Mouse (Mus musculus) embryonic facial prominence, embryonic 10.5 days (tissue): ENCODE measurements at regions not wholly inside any gene's neighbourhood (a gene's known extent, or its start where the extent isn't known, plus 50 kb on each side); places are given as distances from the start of the nearest gene placed in this dataset.

Source experiments
- DNase-seq: peaks from one replicate; pipeline ENCODE4 v3.0.0-alpha.2; 2017; ENCODE audit warnings: low spot score
- H3K27ac ChIP-seq: fragments of 300-500 bp; sonication (generic); replicated peaks from 2 replicates; pipeline ENCODE4 v1.5.1; 2016; ENCODE audit warnings: mild to moderate bottlenecking
- H3K27me3 ChIP-seq: fragments of 300-500 bp; sonication (generic); replicated peaks from 2 replicates; pipeline ENCODE4 v1.6.1; 2016; ENCODE audit warnings: low read depth, mild to moderate bottlenecking; ENCODE audit not compliant: poor library complexity, severe bottlenecking
- H3K36me3 ChIP-seq: fragments of 300-500 bp; sonication (generic); replicated peaks from 2 replicates; pipeline ENCODE4 v1.6.1; 2016; ENCODE audit warnings: mild to moderate bottlenecking, moderate library complexity
- H3K4me1 ChIP-seq: fragments of 300-500 bp; sonication (generic); 2 replicates; pipeline ENCODE4 v1.6.1; 2016
- H3K4me3 ChIP-seq: fragments of 300-500 bp; sonication (generic); 2 replicates; pipeline ENCODE4 v1.5.1; 2016; ENCODE audit warnings: mild to moderate bottlenecking, moderate library complexity
- H3K9me3 ChIP-seq: fragments of 300-500 bp; sonication (generic); 2 replicates; pipeline ENCODE4 v1.6.1; 2016; ENCODE audit warnings: mild to moderate bottlenecking
- WGBS: fragments of 180-500 bp; shearing (Covaris S2); methylation state at CpG from one replicate; pipeline ENCODE4 v1.1.7; 2016; 5-methylcytosine and 5-hydroxymethylcytosine counted together

- 67% methylated on average over 4 of the region's 4 CpGs for WGBS
- H3K9me3 ChIP-seq: no peaks in the 10 kb centered on the region
- H3K27ac ChIP-seq: no peak overlapping the region
- H3K27me3 ChIP-seq: no peaks in the 10 kb centered on the region
- DNase-seq: no peak
- no peak overlapping the region for H3K4me3 ChIP-seq
- no peaks in the 10 kb centered on the region for H3K4me1 ChIP-seq
- no peaks in the 10 kb centered on the region for H3K36me3 ChIP-seq
Observed at GRCm38 (mm10) chr16:63075814-63076213, 221.7 kb downstream of the Pros1 start.

DNA sequence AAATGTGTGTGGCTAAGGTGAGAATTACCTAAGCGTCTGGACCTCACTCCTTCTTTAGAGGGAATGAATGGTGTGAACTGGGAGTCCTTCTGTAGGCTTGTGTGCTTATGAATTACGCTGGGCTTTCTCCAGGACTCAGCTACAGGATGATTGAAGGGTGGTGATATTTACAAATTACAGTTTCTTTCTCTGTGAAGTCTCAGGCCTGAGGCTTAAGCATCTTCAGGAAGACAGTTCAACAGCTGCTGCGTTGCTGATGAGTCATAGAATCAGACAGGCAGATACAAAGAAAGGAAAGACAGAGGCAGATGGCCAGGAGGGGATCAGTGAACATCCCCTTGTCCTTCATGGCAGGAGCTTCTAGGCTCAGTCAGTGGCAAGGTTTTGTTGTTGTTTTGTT is 227.3 kb downstream of the Pros1 start:
- H3K36me3 ChIP-seq: no peaks in the 10 kb centered on the region
- H3K4me3 ChIP-seq: no peak overlapping the region
- no peaks in the 10 kb centered on the region for H3K27me3 ChIP-seq
- H3K4me1 ChIP-seq: no peaks in the 10 kb centered on the region
- 74% methylated on average over 3 of the region's 3 CpGs for WGBS
- DNase-seq: no peak
- no peak overlapping the region for H3K27ac ChIP-seq
- no peaks in the 10 kb centered on the region for H3K9me3 ChIP-seq

- no peaks in the 10 kb centered on the region for H3K4me1 ChIP-seq
- DNase-seq: no peak
- H3K4me3 ChIP-seq: no peak overlapping the region
- H3K9me3 ChIP-seq: no peaks in the 10 kb centered on the region
- 54% methylated on average over 5 of the region's 5 CpGs for WGBS
- H3K27me3 ChIP-seq: no peaks in the 10 kb centered on the region
- no peaks in the 10 kb centered on the region for H3K36me3 ChIP-seq
- H3K27ac ChIP-seq: no peak overlapping the region
Observed at GRCm38 (mm10) chr16:63083256-63083655, 229.1 kb downstream of the Pros1 start.

DNA sequence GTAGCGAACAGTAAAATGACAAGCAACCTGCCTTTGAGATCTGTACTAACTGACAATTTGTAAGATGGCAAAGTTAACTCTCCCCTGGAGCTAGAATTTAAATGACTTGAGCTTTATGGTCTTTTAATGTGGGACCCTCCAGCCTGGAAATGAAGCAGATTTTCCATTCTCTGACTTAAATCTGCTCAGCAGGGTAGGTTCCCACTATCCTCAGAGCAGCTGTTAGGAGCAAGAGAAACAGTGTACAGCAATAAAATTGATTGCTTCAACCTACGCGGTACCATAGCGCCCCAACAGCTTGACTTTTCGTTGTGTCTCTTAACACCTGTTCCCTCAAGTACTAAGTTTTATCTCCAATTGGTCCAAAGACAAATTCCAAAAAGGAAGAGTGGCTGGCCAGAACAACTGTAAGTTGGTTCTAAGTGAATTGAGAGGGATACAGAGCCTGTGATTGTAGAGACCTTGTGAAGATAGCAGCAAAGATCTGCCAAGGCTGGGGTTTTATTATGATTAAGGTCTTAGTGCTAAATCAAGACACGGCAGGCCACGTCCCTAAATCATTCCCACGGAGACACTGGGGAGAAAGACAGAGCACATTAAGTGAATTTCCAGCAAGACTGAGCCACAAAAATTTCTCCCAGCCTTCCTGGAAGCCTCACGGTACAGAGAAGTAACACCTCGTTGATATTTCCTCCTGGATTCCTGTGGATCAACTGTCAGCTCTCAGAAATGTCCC is 230.1 kb downstream of the Pros1 start:
- Histone ChIP-seq H3K27ac (no peak overlapping the region), H3K4me1 (no peaks in the 10 kb centered on the region), H3K9me3 (no peaks in the 10 kb centered on the region), H3K36me3 (no peaks in the 10 kb centered on the region), H3K27me3 (no peaks in the 10 kb centered on the region), H3K4me3 (no peak overlapping the region)
- WGBS: 86% methylated on average over 10 of the region's 10 CpGs
- no peak for DNase-seq

DNA sequence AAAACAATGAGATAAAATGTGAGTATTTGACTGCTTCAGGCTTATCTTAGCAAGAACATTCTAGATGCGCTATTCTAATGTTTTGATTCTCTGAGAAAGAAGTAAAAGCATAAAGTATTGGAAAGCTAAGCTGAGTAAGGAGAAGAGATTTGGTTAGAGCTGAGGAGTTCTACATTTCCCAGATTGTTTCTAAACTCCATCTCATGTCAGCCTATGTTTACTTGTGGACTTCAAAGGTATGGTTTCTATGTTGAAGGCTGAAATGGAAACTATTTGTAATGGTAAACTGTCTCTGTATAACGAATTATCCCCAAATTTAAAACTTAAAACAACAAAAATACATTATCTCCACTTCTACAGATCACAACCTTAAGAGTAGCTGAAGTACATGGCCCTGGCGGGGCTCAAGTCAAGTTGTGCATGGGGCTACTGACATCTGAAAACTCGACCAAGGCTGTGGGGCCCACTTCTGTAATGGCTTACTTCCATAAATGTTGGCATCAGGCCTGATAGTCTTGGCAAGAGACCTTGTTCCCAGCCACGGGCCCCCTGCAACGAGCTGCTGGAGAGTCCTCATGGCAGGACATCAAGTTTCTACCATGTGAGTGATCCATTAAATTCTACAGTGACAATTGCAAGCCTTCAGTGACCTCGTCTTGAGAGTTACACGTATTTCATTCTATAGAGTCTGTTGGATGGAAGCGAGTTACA is 232.1 kb downstream of the Pros1 start:
- Histone ChIP-seq H3K4me3 (no peak overlapping the region), H3K27ac (no peak overlapping the region), H3K36me3 (no peaks in the 10 kb centered on the region), H3K4me1 (no peaks in the 10 kb centered on the region), H3K9me3 (no peaks in the 10 kb centered on the region), H3K27me3 (no peaks in the 10 kb centered on the region)
- DNase-seq: no peak
- 89% methylated on average over 9 of the region's 9 CpGs for WGBS

- H3K27ac ChIP-seq: no peak overlapping the region
Observed at GRCm38 (mm10) chr16:63091471-63092300, 237.6 kb downstream of the Pros1 start.

GRCm38 (mm10) chr16:63094126-63094840 is 240.2 kb downstream of the Pros1 start:
- Histone ChIP-seq H3K4me1 (0 out of 2 replicates have a peak, but pooled peaks cover 6% of the 10 kb centered on the region), H3K36me3 (no peaks in the 10 kb centered on the region), H3K27me3 (no peaks in the 10 kb centered on the region), H3K9me3 (no peaks in the 10 kb centered on the region), H3K27ac (no peak overlapping the region), H3K4me3 (no peak overlapping the region)
- no peak for DNase-seq
- WGBS: 91% methylated on average over 5 of the region's 5 CpGs

More at GRCm38 (mm10) chr16:63091471-63092300, 237.6 kb downstream of the Pros1 start:
- Histone ChIP-seq H3K36me3 (no peaks in the 10 kb centered on the region), H3K4me1 (0 out of 2 replicates have a peak, but pooled peaks cover 6% of the 10 kb centered on the region), H3K9me3 (no peaks in the 10 kb centered on the region), H3K4me3 (no peak overlapping the region), H3K27me3 (no peaks in the 10 kb centered on the region)
- no peak for DNase-seq
- WGBS: 53% methylated on average over 11 of the region's 11 CpGs

GRCm38 (mm10) chr16:63102362-63102761 is 248.3 kb downstream of the Pros1 start:
- Histone ChIP-seq H3K27ac (no peak overlapping the region), H3K4me3 (no peak overlapping the region), H3K9me3 (no peaks in the 10 kb centered on the region), H3K27me3 (no peaks in the 10 kb centered on the region), H3K4me1 (no peaks in the 10 kb centered on the region), H3K36me3 (no peaks in the 10 kb centered on the region)
- 84% methylated on average over 3 of the region's 3 CpGs for WGBS
- DNase-seq: no peak

DNA sequence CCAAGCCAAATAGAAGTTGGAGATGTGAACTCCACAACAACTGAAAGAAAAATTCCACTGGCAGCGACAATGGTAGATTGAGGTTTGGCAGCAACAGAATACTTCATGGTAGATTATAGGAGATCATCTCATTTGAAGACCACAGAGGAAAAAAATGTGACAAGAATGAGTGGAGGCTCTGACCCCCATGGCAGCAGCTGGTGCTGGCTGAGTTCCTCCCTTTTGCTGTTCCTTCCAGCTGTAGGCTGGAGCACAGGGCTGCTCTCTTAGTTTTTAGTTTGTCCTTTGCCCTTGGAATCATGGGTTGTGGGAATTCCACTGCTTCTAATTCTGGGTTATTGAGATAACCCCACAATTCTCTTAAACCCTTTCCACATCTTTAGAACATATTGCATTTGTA is 248.8 kb downstream of the Pros1 start:
- H3K36me3 ChIP-seq: no peaks in the 10 kb centered on the region
- no peak overlapping the region for H3K27ac ChIP-seq
- H3K4me1 ChIP-seq: no peaks in the 10 kb centered on the region
- WGBS: 87% methylated on average over 1 of the region's 1 CpGs
- DNase-seq: no peak
- no peaks in the 10 kb centered on the region for H3K27me3 ChIP-seq
- no peaks in the 10 kb centered on the region for H3K9me3 ChIP-seq
- H3K4me3 ChIP-seq: no peak overlapping the region

GRCm38 (mm10) chr16:63104383-63104782 is 250.3 kb downstream of the Pros1 start:
- no peak overlapping the region for H3K27ac ChIP-seq
- no peaks in the 10 kb centered on the region for H3K4me1 ChIP-seq
- no peaks in the 10 kb centered on the region for H3K9me3 ChIP-seq
- H3K27me3 ChIP-seq: no peaks in the 10 kb centered on the region
- H3K4me3 ChIP-seq: no peak overlapping the region
- no peaks in the 10 kb centered on the region for H3K36me3 ChIP-seq
- 92% methylated on average over 5 of the region's 5 CpGs for WGBS
- no peak for DNase-seq

GRCm38 (mm10) chr16:63104938-63105714 is 251.0 kb downstream of the Pros1 start:
- Histone ChIP-seq H3K4me3 (no peak overlapping the region), H3K9me3 (no peaks in the 10 kb centered on the region), H3K27ac (no peak overlapping the region), H3K27me3 (no peaks in the 10 kb centered on the region), H3K36me3 (no peaks in the 10 kb centered on the region), H3K4me1 (no peaks in the 10 kb centered on the region)
- no peak for DNase-seq
- 79% methylated on average over 11 of the region's 11 CpGs for WGBS
